Mouse (Mus musculus) kidney, postnatal 25 days (tissue): ENCODE measurements around the gene Dynlrb2.

ENCODE experiments used
- DNase-seq, 2 experiments: peaks; one replicate each; pipeline ENCODE4 v3.0.0; 2021; ENCODE audit warnings: mixed read lengths in 2 of 2

The Dynlrb2 gene

GRCm38 (mm10) chr8:116542842-116543241, 38.1 kb downstream of the Dynlrb2 start:
- no peak for DNase-seq

GRCm38 (mm10) chr8:116543366-116543765, 38.6 kb downstream of the Dynlrb2 start:
- no peak for DNase-seq

- no peak for DNase-seq
Observed at GRCm38 (mm10) chr8:116552255-116552654, 47.5 kb downstream of the Dynlrb2 start.

DNA sequence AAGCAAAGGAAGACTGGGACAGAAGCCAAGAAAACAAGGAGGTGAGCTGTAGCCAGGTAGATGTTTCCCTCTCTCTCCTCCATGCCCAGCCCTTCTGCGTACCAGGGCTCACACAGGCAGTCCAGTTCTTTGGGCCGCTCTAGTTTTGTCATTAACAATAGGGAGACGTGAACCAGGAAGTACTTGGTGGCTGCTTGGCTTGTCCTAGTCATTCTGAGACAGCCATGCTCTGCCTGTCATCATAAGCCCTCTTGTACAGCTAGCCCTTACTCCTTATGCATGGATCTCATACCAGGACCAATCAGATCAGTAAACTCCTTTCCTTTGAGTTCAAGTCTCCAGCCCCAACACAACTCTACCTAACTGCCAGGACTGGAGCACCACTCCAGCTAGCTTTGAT, 48.0 kb downstream of the Dynlrb2 start:
- DNase-seq = no peak
